Mouse (Mus musculus): ENCODE measurements around the gene Slc4a11. TPM values are rescaled to one million over a fixed set of nuclear protein-coding genes. Genes with fewer than 3 reads are reported as not detected.

Gene Slc4a11
- polyA plus RNA-seq, 1 experiment from 2014 or later = 0.21 TPM

DNA sequence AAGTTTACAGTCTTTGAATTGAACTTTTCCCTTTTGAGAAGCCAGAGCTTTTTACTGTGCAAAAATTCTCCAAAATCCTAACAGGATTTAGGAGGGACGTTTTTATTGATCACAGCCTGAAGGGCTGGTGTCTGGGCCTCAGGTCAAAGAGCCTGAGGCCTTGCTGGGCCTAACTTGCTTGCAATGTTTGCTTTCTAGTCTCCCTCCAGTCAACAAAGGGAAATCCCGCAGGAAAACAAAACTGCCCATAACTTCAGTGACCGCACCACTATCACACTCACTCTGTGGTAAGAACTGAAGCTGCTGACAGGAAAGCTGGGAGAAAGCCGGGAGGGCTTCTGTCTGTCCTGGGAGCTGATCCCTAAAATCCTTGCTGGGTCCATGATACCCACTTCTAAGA, 9.3 kb upstream of the Slc4a11 start:
- Histone ChIP-seq H3K4me2 (replicated peaks) (no peak overlapping the region), H3K9ac (no peak overlapping the region), H3K27me3 (replicated peaks) (no peaks in the 10 kb centered on the region), H3K9me3 (no peaks in the 10 kb centered on the region), H3K27ac (no peak overlapping the region), H3K4me3 (replicated peaks) (no peak overlapping the region), H3K4me1 (replicated peaks) (no peaks in the 10 kb centered on the region), H3K36me3 (0 out of 2 replicates have a peak, but pooled peaks cover 11% of the 10 kb centered on the region)
- WGBS = 60% methylated on average over 4 of the region's 4 CpGs
- ATAC-seq = no peak

DNA sequence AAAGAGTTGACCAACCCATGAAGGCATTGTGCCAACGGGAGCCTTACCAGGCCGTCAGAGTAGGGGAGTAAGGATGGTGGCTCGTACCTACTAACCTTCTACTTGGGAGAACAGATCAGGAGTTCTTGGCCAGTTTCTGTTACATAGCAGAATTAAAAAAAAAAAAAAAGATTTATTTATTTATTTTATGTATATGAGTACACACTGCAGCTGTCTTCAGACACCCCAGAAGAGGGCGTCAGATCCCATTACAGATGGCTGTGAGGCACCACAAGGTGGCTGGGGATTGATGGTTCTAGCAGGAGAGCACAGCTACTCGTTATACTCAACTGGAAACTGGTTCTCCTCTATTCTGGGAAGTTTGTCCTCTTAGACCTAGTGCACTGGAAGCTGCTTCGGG, 7.9 kb upstream of the Slc4a11 start:
- Histone ChIP-seq H3K27me3 (replicated peaks) (peaks cover under 1% of the 10 kb centered on the region), H3K4me1 (replicated peaks) (no peaks in the 10 kb centered on the region), H3K4me2 (replicated peaks) (no peak overlapping the region), H3K9ac (no peak overlapping the region), H3K27ac (no peak overlapping the region), H3K4me3 (replicated peaks) (no peak overlapping the region), H3K9me3 (no peaks in the 10 kb centered on the region), H3K36me3 (0 out of 2 replicates have a peak, but pooled peaks cover 4% of the 10 kb centered on the region)
- no peak for ATAC-seq
- WGBS = 71% methylated on average over 6 of the region's 6 CpGs

DNA sequence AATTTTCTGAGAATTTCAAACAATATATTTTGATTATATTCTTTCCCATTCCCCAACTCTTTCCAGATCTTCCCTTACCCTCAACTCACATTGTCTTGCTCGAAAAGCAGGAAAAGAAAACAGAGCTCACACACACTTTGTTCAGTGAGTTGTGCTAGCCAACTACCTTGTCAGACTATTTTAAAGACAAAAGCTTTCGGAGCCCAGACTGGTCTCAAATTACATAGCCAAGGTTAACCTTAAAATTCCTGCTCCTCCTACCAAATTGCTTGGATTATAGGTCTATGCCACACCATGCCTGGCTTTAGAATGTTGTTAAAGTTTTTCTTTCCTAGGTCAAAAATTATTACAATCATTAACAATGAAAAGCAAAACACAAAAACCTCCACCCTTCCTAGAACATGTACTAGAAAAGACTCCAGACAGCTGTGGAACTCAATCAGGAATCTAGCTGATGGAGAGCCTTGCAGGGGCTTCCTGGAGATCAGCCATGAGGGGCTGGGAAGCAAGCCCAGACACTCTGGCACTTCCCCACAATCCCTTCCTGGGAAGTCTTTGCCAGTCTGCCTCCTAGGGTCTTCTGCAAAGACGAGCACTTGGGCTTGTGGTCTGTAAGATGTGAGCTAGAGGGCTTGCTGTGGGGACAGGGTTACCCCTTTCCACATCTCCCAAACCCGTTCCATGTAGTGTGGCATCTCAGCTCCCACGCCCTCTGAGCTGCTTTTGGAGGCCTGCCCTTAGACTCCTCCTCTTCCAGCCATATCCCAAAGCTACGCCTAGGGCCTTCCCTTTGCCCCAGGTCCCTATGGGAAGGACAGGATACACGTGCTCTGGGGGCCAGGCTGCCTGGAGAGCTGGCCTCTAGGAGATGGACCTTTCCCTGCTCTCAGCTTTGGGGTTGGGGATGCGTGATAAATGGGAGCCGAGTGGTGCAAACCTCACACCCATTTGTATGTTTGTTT, 7.0 kb upstream of the Slc4a11 start:
- WGBS = 57% methylated on average over 9 of the region's 9 CpGs
- Histone ChIP-seq H3K9ac (no peak overlapping the region), H3K4me2 (replicated peaks) (no peak overlapping the region), H3K9me3 (no peaks in the 10 kb centered on the region), H3K27me3 (replicated peaks) (peaks cover 5% of the 10 kb centered on the region), H3K4me3 (replicated peaks) (no peak overlapping the region), H3K36me3 (0 out of 2 replicates have a peak, but pooled peaks cover 4% of the 10 kb centered on the region), H3K4me1 (replicated peaks) (no peaks in the 10 kb centered on the region), H3K27ac (0 out of 2 replicates have a peak overlapping the region, but pooled peaks have one; percentile 27)
- no peak for ATAC-seq

DNA sequence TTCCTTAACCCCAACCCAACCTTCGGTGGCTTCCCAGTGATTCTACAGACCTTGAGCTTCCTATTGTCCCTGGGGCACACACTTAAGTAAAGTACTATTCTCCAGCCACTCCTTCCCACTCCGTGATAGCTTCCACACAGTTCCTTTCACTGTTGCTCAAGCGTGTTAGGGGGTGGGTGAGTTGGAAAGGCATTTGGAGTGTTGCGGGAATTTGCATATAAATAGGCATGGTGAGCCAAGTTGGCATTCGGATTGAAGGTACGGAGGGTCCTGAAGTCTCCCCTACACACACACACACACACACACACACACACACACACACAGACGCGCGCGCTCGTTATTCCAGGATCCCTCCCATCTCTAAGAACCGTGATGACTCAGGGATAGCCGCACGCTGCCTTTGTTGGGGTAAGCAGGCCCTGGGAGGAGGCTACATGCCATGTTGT, 525 bp upstream of the Slc4a11 start:
- peak; percentile 32; the same call in 1 of the 2 replicates for ATAC-seq
- H3K27me3 ChIP-seq (replicated peaks) = peaks cover 40% of the 10 kb centered on the region
- H3K36me3 ChIP-seq = no peaks in the 10 kb centered on the region

DNA sequence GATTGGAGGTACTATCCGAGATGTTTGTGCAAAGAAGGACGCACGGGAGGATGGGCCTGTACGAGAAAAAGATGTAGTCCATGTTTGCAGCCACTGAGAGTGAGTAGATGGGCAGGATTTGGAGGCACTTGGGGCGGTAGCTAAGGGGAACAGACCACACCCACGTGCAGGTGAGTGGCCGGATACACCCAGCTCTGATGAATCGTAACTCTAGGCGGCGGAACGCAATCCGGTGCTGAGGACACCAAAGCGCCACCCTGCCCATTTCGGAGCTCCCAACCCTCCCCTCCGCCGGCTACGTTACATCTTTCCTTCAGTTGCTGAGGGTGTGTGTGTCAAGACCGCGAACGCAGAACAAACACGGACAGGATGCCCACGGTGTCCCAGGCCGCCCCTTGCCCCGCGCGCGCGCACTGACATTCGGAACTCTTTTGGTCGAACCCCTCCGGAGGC, 593 bp downstream of the Slc4a11 start:
- Histone ChIP-seq H3K36me3 (no peaks in the 10 kb centered on the region), H3K27ac (no peak overlapping the region), H3K4me1 (replicated peaks) (peaks cover 12% of the 10 kb centered on the region), H3K4me3 (replicated peaks) (peak overlapping the region; percentile 56), H3K9me3 (no peaks in the 10 kb centered on the region), H3K9ac (peak overlapping the region; percentile 62), H3K27me3 (replicated peaks) (peaks cover 40% of the 10 kb centered on the region), H3K4me2 (replicated peaks) (peak overlapping the region; percentile 100)
- WGBS = under 1% methylated on average over 31 of the region's 31 CpGs
- peak; percentile 48 for ATAC-seq

More for the DNA sequence above, 525 bp upstream of the Slc4a11 start:
- peak overlapping the region; percentile 56 for H3K4me3 ChIP-seq (replicated peaks)
- H3K4me1 ChIP-seq (replicated peaks) = peaks cover 12% of the 10 kb centered on the region
- WGBS = 3% methylated on average over 14 of the region's 14 CpGs
- no peaks in the 10 kb centered on the region for H3K9me3 ChIP-seq
- peak overlapping the region; percentile 62 for H3K9ac ChIP-seq
- H3K27ac ChIP-seq = no peak overlapping the region
- peak overlapping the region; percentile 100 for H3K4me2 ChIP-seq (replicated peaks)

DNA sequence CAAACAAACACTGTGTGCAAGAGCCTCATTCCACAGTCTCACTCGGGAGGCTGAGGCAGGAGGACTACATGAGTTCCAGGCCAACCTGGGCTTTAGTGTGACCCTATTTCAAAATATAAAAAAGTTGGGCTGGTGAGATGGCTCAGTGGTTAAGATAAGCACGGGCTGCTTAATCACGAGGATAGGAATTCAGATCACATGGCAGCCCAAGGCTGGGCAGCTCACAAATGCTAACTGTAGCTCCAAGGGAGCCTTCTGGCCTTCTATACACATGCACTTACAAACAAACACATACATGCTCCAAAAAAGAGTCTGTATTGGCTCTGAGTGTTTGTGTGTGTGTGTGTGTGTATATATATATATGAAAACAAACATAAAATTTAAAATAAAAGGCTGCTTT, 3.8 kb downstream of the Slc4a11 start:
- Histone ChIP-seq H3K4me1 (replicated peaks) (peaks cover 12% of the 10 kb centered on the region), H3K9ac (no peak overlapping the region), H3K36me3 (no peaks in the 10 kb centered on the region), H3K27ac (no peak overlapping the region), H3K9me3 (no peaks in the 10 kb centered on the region), H3K4me3 (replicated peaks) (no peak overlapping the region), H3K27me3 (replicated peaks) (peaks cover 32% of the 10 kb centered on the region), H3K4me2 (replicated peaks) (no peak overlapping the region)
- ATAC-seq = no peak
- 45% methylated on average over 3 of the region's 3 CpGs for WGBS

DNA sequence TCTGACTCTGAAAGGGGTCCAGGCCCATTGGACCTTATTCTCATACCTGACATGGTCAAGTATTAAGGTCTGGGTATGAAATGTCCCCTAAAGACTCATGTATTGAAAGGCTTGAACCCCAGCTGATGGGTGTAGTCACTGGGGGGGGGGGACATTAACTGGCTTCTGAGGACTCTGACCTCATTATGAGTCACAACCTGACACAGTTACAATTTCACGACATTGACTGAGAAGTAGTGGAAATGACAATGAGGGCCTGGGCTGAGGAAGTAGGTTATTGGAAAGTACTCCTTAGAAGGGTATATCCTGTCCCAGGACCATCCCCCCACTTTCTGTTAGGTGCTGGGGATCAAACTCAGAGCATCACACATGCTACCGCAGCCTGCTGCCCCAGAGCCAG, 8.3 kb downstream of the Slc4a11 start:
- Histone ChIP-seq H3K27ac (no peak overlapping the region), H3K4me1 (replicated peaks) (no peaks in the 10 kb centered on the region; the same call in 1 of the 2 replicates), H3K4me2 (replicated peaks) (no peak overlapping the region), H3K4me3 (replicated peaks) (no peak overlapping the region), H3K9me3 (no peaks in the 10 kb centered on the region), H3K36me3 (no peaks in the 10 kb centered on the region), H3K27me3 (replicated peaks) (no peaks in the 10 kb centered on the region), H3K9ac (no peak overlapping the region)
- no peak for ATAC-seq
- WGBS = 71% methylated on average over 2 of the region's 2 CpGs

DNA sequence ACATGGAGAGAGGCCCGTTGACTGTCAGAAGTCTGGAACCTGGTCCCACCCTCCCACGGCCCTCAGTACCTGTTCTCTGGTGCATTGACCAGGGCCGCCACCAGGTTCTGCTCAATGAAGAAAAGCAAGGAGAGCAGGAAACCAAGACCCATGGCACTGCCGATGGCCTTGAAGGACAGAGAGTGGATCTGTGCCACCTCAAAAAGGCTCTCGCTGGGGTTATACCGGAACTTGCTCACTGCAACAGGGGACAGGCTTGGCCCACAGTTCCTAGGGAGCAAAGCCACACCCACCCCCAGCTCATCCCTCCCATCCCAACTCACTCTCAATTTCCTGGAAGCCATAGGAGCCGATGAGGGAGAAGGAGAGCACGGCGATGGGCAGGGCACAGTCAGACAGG, 11.9 kb downstream of the Slc4a11 start:
- WGBS = 88% methylated on average over 9 of the region's 9 CpGs
- H3K4me2 ChIP-seq (replicated peaks) = no peak overlapping the region

DNA sequence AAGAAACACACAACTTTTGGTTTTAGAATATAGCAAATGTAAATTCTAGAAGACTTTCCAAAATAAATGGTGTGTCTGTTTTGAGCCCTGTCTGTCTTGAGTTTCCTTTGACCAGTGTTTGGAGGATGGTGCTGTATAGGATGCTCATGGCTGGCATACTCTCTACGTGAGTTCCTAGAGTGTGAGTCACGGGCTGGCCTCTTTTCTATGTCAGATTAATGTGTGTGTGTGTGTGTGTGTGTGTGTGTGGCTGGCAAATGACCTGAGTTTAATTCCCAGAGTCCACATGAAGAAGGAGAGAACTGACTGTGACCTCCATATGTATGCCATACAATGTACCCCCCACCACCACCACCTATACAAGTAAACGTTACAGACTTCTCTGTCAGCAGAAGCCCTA, 15.8 kb downstream of the Slc4a11 start:
- Histone ChIP-seq H3K36me3 (peaks cover 26% of the 10 kb centered on the region), H3K4me3 (replicated peaks) (no peak overlapping the region), H3K9ac (no peak overlapping the region), H3K27me3 (replicated peaks) (no peaks in the 10 kb centered on the region), H3K9me3 (no peaks in the 10 kb centered on the region), H3K4me1 (replicated peaks) (no peaks in the 10 kb centered on the region), H3K4me2 (replicated peaks) (no peak overlapping the region), H3K27ac (no peak overlapping the region)
- no peak for ATAC-seq
- WGBS = 78% methylated on average over 3 of the region's 3 CpGs

More for the DNA sequence above, 11.9 kb downstream of the Slc4a11 start:
- Histone ChIP-seq H3K4me3 (replicated peaks) (no peak overlapping the region), H3K27ac (no peak overlapping the region), H3K9ac (no peak overlapping the region), H3K27me3 (replicated peaks) (no peaks in the 10 kb centered on the region), H3K4me1 (replicated peaks) (no peaks in the 10 kb centered on the region), H3K9me3 (no peaks in the 10 kb centered on the region), H3K36me3 (peaks cover 7% of the 10 kb centered on the region; the same call in 1 of the 2 replicates)
- no peak for ATAC-seq

DNA sequence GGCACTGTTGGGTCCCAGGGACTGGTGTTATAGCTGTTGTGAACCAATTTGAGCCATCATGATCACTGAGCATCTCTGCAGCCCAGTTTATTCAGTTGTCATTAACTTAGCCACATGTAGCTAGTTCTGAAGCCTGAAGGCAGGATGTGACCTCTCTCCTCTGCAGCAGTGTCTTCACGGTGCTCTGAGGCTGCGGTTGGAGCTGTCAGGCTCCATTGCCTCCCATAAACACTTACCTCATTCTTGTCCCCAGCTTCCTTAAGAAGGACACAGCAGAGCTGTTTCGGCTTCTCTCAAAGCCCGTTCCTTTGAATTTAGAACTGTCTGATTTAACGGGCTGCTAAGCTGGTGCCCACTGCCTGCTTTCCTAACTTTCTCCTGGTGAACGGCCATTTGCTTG, 17.4 kb downstream of the Slc4a11 start:
- Histone ChIP-seq H3K36me3 (peaks cover 39% of the 10 kb centered on the region), H3K4me2 (replicated peaks) (no peak overlapping the region), H3K4me1 (replicated peaks) (no peaks in the 10 kb centered on the region), H3K9me3 (no peaks in the 10 kb centered on the region), H3K4me3 (replicated peaks) (no peak overlapping the region), H3K27me3 (replicated peaks) (no peaks in the 10 kb centered on the region), H3K9ac (no peak overlapping the region), H3K27ac (no peak overlapping the region)
- WGBS = 93% methylated on average over 6 of the region's 6 CpGs
- no peak for ATAC-seq

DNA sequence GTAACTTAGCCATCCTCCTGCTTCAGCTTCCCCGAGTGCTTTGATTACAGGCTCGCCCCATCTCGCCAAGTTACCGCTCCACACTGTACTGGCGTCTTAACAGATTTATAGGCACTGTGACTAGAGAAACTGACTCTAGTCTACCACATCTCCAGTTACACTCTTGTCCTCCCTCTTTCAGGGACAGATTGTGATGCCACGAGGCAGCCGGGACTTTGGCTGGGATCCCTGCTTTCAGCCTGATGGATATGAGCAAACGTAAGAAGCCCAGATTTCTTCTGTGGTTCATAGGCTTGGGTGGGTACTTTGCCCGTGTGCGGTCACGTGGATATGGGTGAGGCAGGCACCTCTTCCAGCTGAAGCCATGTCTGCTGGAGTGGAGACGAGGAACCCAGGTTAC, 18.2 kb downstream of the Slc4a11 start:
- H3K9ac ChIP-seq = no peak overlapping the region
- 94% methylated on average over 12 of the region's 12 CpGs for WGBS
- H3K9me3 ChIP-seq = no peaks in the 10 kb centered on the region
- H3K4me1 ChIP-seq (replicated peaks) = no peaks in the 10 kb centered on the region
- H3K27me3 ChIP-seq (replicated peaks) = no peaks in the 10 kb centered on the region
- H3K4me3 ChIP-seq (replicated peaks) = no peak overlapping the region
- peaks cover 44% of the 10 kb centered on the region for H3K36me3 ChIP-seq
- ATAC-seq = no peak
- no peak overlapping the region for H3K27ac ChIP-seq
- H3K4me2 ChIP-seq (replicated peaks) = no peak overlapping the region

DNA sequence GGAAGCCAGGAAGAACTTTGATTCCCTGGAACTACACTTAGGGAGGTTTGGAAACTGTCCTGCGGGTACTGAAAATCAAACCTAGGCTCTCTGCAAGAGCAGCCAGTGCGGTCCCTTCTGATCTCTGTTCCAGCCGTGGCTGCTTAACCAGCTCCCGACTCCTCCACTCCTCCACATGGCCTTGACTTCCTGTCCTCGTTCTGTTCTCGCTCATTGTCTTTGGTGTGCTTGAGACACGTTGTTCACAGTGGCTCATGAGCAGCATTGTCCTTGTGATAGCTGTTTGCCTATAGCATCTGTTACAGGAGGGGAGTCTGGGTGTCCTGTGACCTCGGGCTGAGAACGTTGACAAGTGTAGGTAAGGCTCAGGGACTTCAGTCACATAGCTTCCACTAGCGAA, 20.1 kb downstream of the Slc4a11 start:
- Histone ChIP-seq H3K9me3 (no peaks in the 10 kb centered on the region), H3K4me3 (replicated peaks) (no peak overlapping the region)
- 81% methylated on average over 10 of the region's 10 CpGs for whole genome bisulfite sequencing

More for the DNA sequence above, 20.1 kb downstream of the Slc4a11 start:
- H3K4me2 ChIP-seq (replicated peaks) = no peak overlapping the region
- ATAC-seq = no peak
- H3K9ac ChIP-seq = no peak overlapping the region
- H3K27me3 ChIP-seq (replicated peaks) = no peaks in the 10 kb centered on the region
- no peaks in the 10 kb centered on the region for H3K4me1 ChIP-seq (replicated peaks)
- H3K27ac ChIP-seq = no peak overlapping the region
- H3K36me3 ChIP-seq = peaks cover 53% of the 10 kb centered on the region

Measured in intestine, embryonic 15.5 days (tissue).